Mouse (Mus musculus): ENCODE data around the gene Usp7.

DNA sequence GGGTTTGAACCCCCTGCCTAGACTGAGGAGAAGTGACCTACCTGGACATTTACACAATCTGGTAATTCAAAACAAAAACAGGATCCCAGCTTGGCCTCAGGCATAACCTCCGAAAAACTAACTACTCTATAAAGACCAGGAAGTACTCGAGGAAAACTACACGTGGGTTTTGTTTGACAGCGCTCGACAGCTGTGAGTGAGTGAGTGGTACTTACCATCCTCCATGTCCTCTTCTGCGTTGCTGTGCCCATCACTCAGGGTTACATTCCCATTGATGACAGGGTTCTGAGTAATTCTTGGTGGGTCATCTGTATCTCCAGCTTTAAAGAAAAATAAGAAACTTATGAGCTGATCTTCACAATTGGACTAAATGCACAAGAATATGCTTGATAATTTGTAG is 75.8 kb downstream of the Usp7 start:
- TF ChIP-seq POLR2A (IDR thresholded peaks at IDR 0.05; ENCODE audit: low read depth, low read length): no peak
- no peak for TF ChIP-seq CTCF (conservative IDR thresholded peaks at IDR 0.05; ENCODE audit: insufficient read depth, insufficient read length, low read depth, low read length)
